Mouse (Mus musculus): ENCODE data around the gene Asb18. TPM values are rescaled to one million over a fixed set of nuclear protein-coding genes. Genes with fewer than 3 reads are reported as not detected.

Asb18 gene
- polyA plus RNA-seq, 1 experiment from 2014 or later: 0.06 TPM

- no peaks in the 10 kb centered on the region for H3K36me3 ChIP-seq (ENCODE audit: control insufficient read depth, insufficient read depth, low read length)
- no peak overlapping the region for H3K27ac ChIP-seq (ENCODE audit: low read length)
- H3K4me2 ChIP-seq (ENCODE audit: low read depth, low read length): no peak overlapping the region
- no peak overlapping the region for H3K4me3 ChIP-seq (replicated peaks; ENCODE audit: low read length)
- ATAC-seq (ENCODE audit: insufficient read depth, low FRiP score): no peak
- no peaks in the 10 kb centered on the region for H3K9me3 ChIP-seq (replicated peaks; ENCODE audit: control insufficient read depth, low read length)
- H3K9ac ChIP-seq (ENCODE audit: low read length): no peak overlapping the region
- H3K4me1 ChIP-seq (ENCODE audit: control insufficient read depth, insufficient read depth, low read length): no peaks in the 10 kb centered on the region
- 80% methylated on average over 8 of the region's 8 CpGs for WGBS
- H3K27me3 ChIP-seq (ENCODE audit: control insufficient read depth, insufficient read depth, low read length): no peaks in the 10 kb centered on the region
Observed at GRCm38 (mm10) chr1:89909796-89910195, 104.7 kb downstream of the Asb18 start.

DNA sequence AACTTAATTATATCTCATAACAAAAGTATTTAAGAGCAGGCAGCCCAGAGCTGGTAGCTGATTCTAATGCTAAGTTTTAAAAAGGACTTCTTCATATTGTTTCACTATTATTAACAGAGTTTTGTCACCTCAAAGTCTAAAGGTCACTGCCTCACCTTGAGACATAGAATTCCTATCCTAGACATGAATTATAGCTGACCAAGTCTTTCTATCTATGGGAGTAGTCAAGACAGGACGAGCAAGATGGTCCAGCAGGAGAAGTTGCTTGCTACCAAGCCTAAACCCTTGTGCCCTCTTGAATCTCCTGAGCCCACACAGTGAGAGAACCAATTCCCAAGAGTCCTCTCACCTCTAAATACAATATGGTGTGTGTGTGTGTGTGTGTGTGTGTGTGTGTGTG lies 111.8 kb downstream of the Asb18 start:
- ATAC-seq (ENCODE audit: insufficient read depth, low FRiP score): no peak
- WGBS: 80% methylated on average over 1 of the region's 1 CpGs
- Histone ChIP-seq H3K36me3 (ENCODE audit: control insufficient read depth, insufficient read depth, low read length) (no peaks in the 10 kb centered on the region), H3K4me2 (ENCODE audit: low read depth, low read length) (no peak overlapping the region), H3K9ac (ENCODE audit: low read length) (no peak overlapping the region), H3K27ac (ENCODE audit: low read length) (no peak overlapping the region), H3K4me3 (replicated peaks; ENCODE audit: low read length) (no peak overlapping the region), H3K4me1 (ENCODE audit: control insufficient read depth, insufficient read depth, low read length) (no peaks in the 10 kb centered on the region), H3K27me3 (ENCODE audit: control insufficient read depth, insufficient read depth, low read length) (no peaks in the 10 kb centered on the region), H3K9me3 (replicated peaks; ENCODE audit: control insufficient read depth, low read length) (no peaks in the 10 kb centered on the region)

DNA sequence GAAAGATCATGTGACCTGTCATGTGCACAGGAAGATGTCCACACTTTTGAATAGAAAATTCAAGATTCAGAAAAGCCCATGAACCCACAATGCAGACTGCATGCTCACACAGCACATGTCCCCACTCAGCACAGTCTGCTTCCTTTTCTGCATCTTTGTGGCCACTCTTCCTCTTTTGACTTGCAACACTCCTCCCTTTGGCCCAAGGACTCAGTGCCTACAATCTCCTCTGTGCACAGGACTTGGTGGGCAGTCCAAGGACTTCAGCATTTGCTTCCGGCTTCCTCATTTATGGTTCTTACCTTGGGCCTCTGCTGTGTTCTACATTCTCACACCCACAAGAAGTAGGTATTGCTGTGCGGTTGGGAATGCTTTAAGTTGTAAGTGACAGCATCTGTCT lies 112.2 kb downstream of the Asb18 start:
- no peaks in the 10 kb centered on the region for H3K4me1 ChIP-seq (ENCODE audit: control insufficient read depth, insufficient read depth, low read length)
- WGBS: 85% methylated on average over 2 of the region's 2 CpGs
- no peak overlapping the region for H3K4me2 ChIP-seq (ENCODE audit: low read depth, low read length)
- no peak overlapping the region for H3K27ac ChIP-seq (ENCODE audit: low read length)
- ATAC-seq (ENCODE audit: insufficient read depth, low FRiP score): no peak
- H3K36me3 ChIP-seq (ENCODE audit: control insufficient read depth, insufficient read depth, low read length): no peaks in the 10 kb centered on the region
- H3K27me3 ChIP-seq (ENCODE audit: control insufficient read depth, insufficient read depth, low read length): no peaks in the 10 kb centered on the region
- no peak overlapping the region for H3K4me3 ChIP-seq (replicated peaks; ENCODE audit: low read length)
- H3K9me3 ChIP-seq (replicated peaks; ENCODE audit: control insufficient read depth, low read length): no peaks in the 10 kb centered on the region
- H3K9ac ChIP-seq (ENCODE audit: low read length): no peak overlapping the region

- Histone ChIP-seq H3K9me3 (replicated peaks; ENCODE audit: control insufficient read depth, low read length) (no peaks in the 10 kb centered on the region), H3K4me2 (ENCODE audit: low read depth, low read length) (no peak overlapping the region), H3K4me3 (replicated peaks; ENCODE audit: low read length) (no peak overlapping the region), H3K27ac (ENCODE audit: low read length) (no peak overlapping the region), H3K36me3 (ENCODE audit: control insufficient read depth, insufficient read depth, low read length) (no peaks in the 10 kb centered on the region), H3K4me1 (ENCODE audit: control insufficient read depth, insufficient read depth, low read length) (no peaks in the 10 kb centered on the region), H3K9ac (ENCODE audit: low read length) (no peak overlapping the region), H3K27me3 (ENCODE audit: control insufficient read depth, insufficient read depth, low read length) (no peaks in the 10 kb centered on the region)
- ATAC-seq (ENCODE audit: insufficient read depth, low FRiP score): no peak
- WGBS: 80% methylated on average over 4 of the region's 4 CpGs
Observed at GRCm38 (mm10) chr1:89901381-89901780, 113.1 kb downstream of the Asb18 start.

Other genes with a start within 250 kb of the Asb18 start
- gene Gbx2, start 83.5 kb downstream of the Asb18 start, polyA plus RNA-seq (2015; fragmentation: Nextera tagmentation; extraction: Ambion mirVana): not detected in 2 replicates
- 0.12 TPM in 1 of 2 replicates, not detected in the other for gene Iqca, start 138.7 kb upstream of the Asb18 start, polyA plus RNA-seq (2015; fragmentation: Nextera tagmentation; extraction: Ambion mirVana)
- 22.2 and 29.7 TPM in 2 replicates for gene Ackr3, start 189.3 kb upstream of the Asb18 start, polyA plus RNA-seq (2015; fragmentation: Nextera tagmentation; extraction: Ambion mirVana)

All from stomach, embryonic 16.5 days (tissue).